Comparison of ENCODE assay signal across 9 mouse cellular contexts in genomic region chr2:178407053-178407815, GRCm38 (mm10). TPM values are rescaled to one million over a fixed set of nuclear protein-coding genes. Genes with fewer than 3 reads are reported as not detected.
A peak's percentile ranks its signal among the peaks of the same experiment; 100 is the strongest.
DNase-seq lines count a peak whose midpoint lies in the region; ATAC-seq and TF ChIP-seq lines count a peak whose summit lies in the region.
"Had no signal": no experiment of that assay in that cellular context is flagged by ENCODE, and none has a peak within 500 bp of the region (broad histone marks: within the 10 kb centered on the region; RNA-seq: fewer than 3 reads in every experiment).

TSS of gene Sycp2 (minus strand) at chr2:178407685.

- H3K36me3 ChIP-seq in lung, embryonic 14.5 days (ENCODE audit: insufficient read depth), result no peaks in the 10 kb centered on the region
- H3K36me3 ChIP-seq in stomach, embryonic 14.5 days (ENCODE audit: control insufficient read depth, insufficient read depth, low read length), result no peaks in the 10 kb centered on the region

- ATAC-seq in cerebellum, adult (ENCODE audit: insufficient number of reproducible peaks, low FRiP score, low TSS enrichment), result 0 out of 2 replicates have a peak, but pooled peaks have one; percentile 40
- ATAC-seq in lung, embryonic 14.5 days (ENCODE audit: insufficient read depth), result 0 out of 2 replicates have a peak, but pooled peaks have one; percentile 28
- peak; percentile 78 for ATAC-seq in stomach, embryonic 14.5 days (ENCODE audit: insufficient number of reproducible peaks, insufficient read depth, low FRiP score, low read depth)

- no peak within 1 kb of the TSS for H3K27ac ChIP-seq in lung, embryonic 14.5 days (ENCODE audit: low read depth)
- H3K27ac ChIP-seq in stomach, embryonic 14.5 days (ENCODE audit: low read length), result no peak within 1 kb of the TSS

- WGBS in lung, embryonic 14.5 days, result 77% methylated on average over 52 of the region's 52 CpGs
- WGBS in stomach, embryonic 14.5 days, result 82% methylated on average over 52 of the region's 52 CpGs

- no peak within 1 kb of the TSS for H3K9ac ChIP-seq in lung, embryonic 14.5 days
- no peak within 1 kb of the TSS for H3K9ac ChIP-seq in stomach, embryonic 14.5 days (replicated peaks; ENCODE audit: low read depth, low read length)

- H3K4me2 ChIP-seq in lung, embryonic 14.5 days, result no peak within 1 kb of the TSS
- no peak within 1 kb of the TSS for H3K4me2 ChIP-seq in stomach, embryonic 14.5 days (replicated peaks; ENCODE audit: low read depth, low read length)

- H3K4me3 ChIP-seq in lung, embryonic 14.5 days (ENCODE audit: low read depth, low read length), result no peak within 1 kb of the TSS
- no peak within 1 kb of the TSS for H3K4me3 ChIP-seq in stomach, embryonic 14.5 days (ENCODE audit: low read depth, low read length)
- H3K4me3 ChIP-seq: myocyte had no signal

- peak; percentile 52 for TF ChIP-seq CTCF in lung, embryonic 14.5 days (IDR thresholded peaks at IDR 0.05; ENCODE audit: low read depth)

- no peaks in the 10 kb centered on the region for H3K27me3 ChIP-seq in lung, embryonic 14.5 days (ENCODE audit: insufficient read depth, low read length)
- no peaks in the 10 kb centered on the region for H3K27me3 ChIP-seq in stomach, embryonic 14.5 days (ENCODE audit: control insufficient read depth, insufficient read depth, low read length)

- H3K9me3 ChIP-seq in lung, embryonic 14.5 days (ENCODE audit: low read depth, low read length), result no peaks in the 10 kb centered on the region
- peaks cover 7% of the 10 kb centered on the region; the same call in 1 of the 2 replicates for H3K9me3 ChIP-seq in stomach, embryonic 14.5 days (ENCODE audit: control insufficient read depth, low read depth, low read length)

- DNase-seq in cerebellum, postnatal 36 days, result no peak
- no peak for DNase-seq in lung, embryonic 14.5 days
- no peak for DNase-seq in lung, postnatal 14 days
- DNase-seq in liver, result peak; percentile 16
- no peak for DNase-seq in urinary bladder, postnatal 10 days (ENCODE audit: low spot score)
- DNase-seq in layer of hippocampus, adult 11-12 months (ENCODE audit: low spot score), result no peak

- no peaks in the 10 kb centered on the region; the same call in 1 of the 2 replicates for H3K4me1 ChIP-seq in lung, embryonic 14.5 days (ENCODE audit: insufficient read depth)
- peaks cover 8% of the 10 kb centered on the region; the same call in 1 of the 2 replicates for H3K4me1 ChIP-seq in stomach, embryonic 14.5 days (ENCODE audit: control insufficient read depth, insufficient read depth, low read length)

RNA-seq across cellular contexts. Expression of gene Sycp2, which starts in this region (rescaled TPM):
- polyA plus RNA-seq in lung, embryonic 14.5 days (2014; fragmentation: Nextera tagmentation; extraction: Ambion mirVana), result 0.08 and 0.20 TPM in 2 replicates
- polyA plus RNA-seq in stomach, embryonic 14.5 days (2014; fragmentation: Nextera tagmentation; extraction: Ambion mirVana), result 0.22 and 0.24 TPM in 2 replicates
- polyA plus RNA-seq: myocyte had no signal

Comparison
In these comparisons a context has a peak if more than half of its experiments do, and no peak if none do; other contexts are left out.
1. Peak in ATAC-seq in lung, embryonic 14.5 days; RNA of the gene not detected or under 1 TPM.
2. Peak in ATAC-seq in stomach, embryonic 14.5 days; RNA of the gene not detected or under 1 TPM.
3. ATAC-seq: peak in every context shown above with its lines; median percentile 78 in stomach, embryonic 14.5 days; 40 in cerebellum, adult; 28 in lung, embryonic 14.5 days.